Mouse (Mus musculus): Measurements from ENCODE around the gene Spata20.

Spata20 gene

GRCm38 (mm10) chr11:94483436-94483835 is 2.5 kb downstream of the Spata20 start:
- no peak for DNase-seq (ENCODE audit: extremely low spot score, low read depth, low spot score)

GRCm38 (mm10) chr11:94482738-94483137 is 3.2 kb downstream of the Spata20 start:
- no peak for DNase-seq (ENCODE audit: extremely low spot score, low read depth, low spot score)

- DNase-seq (ENCODE audit: extremely low spot score, low read depth, low spot score), result no peak
Observed at GRCm38 (mm10) chr11:94481963-94482362, 4.0 kb downstream of the Spata20 start.

GRCm38 (mm10) chr11:94480382-94480781 is 5.6 kb downstream of the Spata20 start:
- DNase-seq (ENCODE audit: extremely low spot score, low read depth, low spot score), result no peak

- no peak for DNase-seq (ENCODE audit: extremely low spot score, low read depth, low spot score)
Observed at GRCm38 (mm10) chr11:94477651-94478050, 8.3 kb downstream of the Spata20 start.

GRCm38 (mm10) chr11:94475722-94476121 is 10.3 kb downstream of the Spata20 start:
- DNase-seq (ENCODE audit: extremely low spot score, low read depth, low spot score), result no peak

GRCm38 (mm10) chr11:94474544-94474910 is 11.5 kb downstream of the Spata20 start:
- DNase-seq (ENCODE audit: extremely low spot score, low read depth, low spot score), result no peak

- no peak for DNase-seq (ENCODE audit: extremely low spot score, low read depth, low spot score)
Observed at GRCm38 (mm10) chr11:94473707-94474543, 12.1 kb downstream of the Spata20 start, which contains the start of gene Cacna1g. Gene Cacna1g (minus strand): TSS chr11:94474198.

GRCm38 (mm10) chr11:94472916-94473706 is 12.9 kb downstream of the Spata20 start:
- no peak for DNase-seq (ENCODE audit: extremely low spot score, low read depth, low spot score)

GRCm38 (mm10) chr11:94472585-94472915 is 13.4 kb downstream of the Spata20 start:
- DNase-seq (ENCODE audit: extremely low spot score, low read depth, low spot score), result no peak

- no peak for DNase-seq (ENCODE audit: extremely low spot score, low read depth, low spot score)
Observed at GRCm38 (mm10) chr11:94471740-94472584, 14.0 kb downstream of the Spata20 start.

- DNase-seq (ENCODE audit: extremely low spot score, low read depth, low spot score), result no peak
Observed at GRCm38 (mm10) chr11:94470391-94470790, 15.6 kb downstream of the Spata20 start.

GRCm38 (mm10) chr11:94469136-94470064 is 16.6 kb downstream of the Spata20 start:
- no peak for DNase-seq (ENCODE audit: extremely low spot score, low read depth, low spot score)

GRCm38 (mm10) chr11:94468582-94469064 is 17.4 kb downstream of the Spata20 start:
- DNase-seq (ENCODE audit: extremely low spot score, low read depth, low spot score), result no peak

GRCm38 (mm10) chr11:94466333-94466855 is 19.6 kb downstream of the Spata20 start:
- no peak for DNase-seq (ENCODE audit: extremely low spot score, low read depth, low spot score)

- no peak for DNase-seq (ENCODE audit: extremely low spot score, low read depth, low spot score)
Observed at GRCm38 (mm10) chr11:94464170-94464569, 21.8 kb downstream of the Spata20 start.

GRCm38 (mm10) chr11:94461856-94462255 is 24.1 kb downstream of the Spata20 start:
- DNase-seq (ENCODE audit: extremely low spot score, low read depth, low spot score), result no peak

- no peak for DNase-seq (ENCODE audit: extremely low spot score, low read depth, low spot score)
Observed at GRCm38 (mm10) chr11:94457001-94457400, 29.0 kb downstream of the Spata20 start.

- no peak for DNase-seq (ENCODE audit: extremely low spot score, low read depth, low spot score)
Observed at GRCm38 (mm10) chr11:94456347-94456746, 29.6 kb downstream of the Spata20 start.

All from hindlimb bud, embryonic 11.5 days (tissue).